Mouse (Mus musculus) spleen, postnatal 4 days (tissue): ENCODE data around the gene Hist3h2ba.

Source experiments
- DNase-seq, 2 experiments: peaks; one replicate each; pipeline ENCODE4 v3.0.0; 2022; ENCODE audit warnings: low spot score in 2 of 2

Hist3h2ba gene

GRCm38 (mm10) chr11:58963543-58963942, 14.8 kb downstream of the Hist3h2ba start:
- DNase-seq = peak; percentile 61 to 77

DNA sequence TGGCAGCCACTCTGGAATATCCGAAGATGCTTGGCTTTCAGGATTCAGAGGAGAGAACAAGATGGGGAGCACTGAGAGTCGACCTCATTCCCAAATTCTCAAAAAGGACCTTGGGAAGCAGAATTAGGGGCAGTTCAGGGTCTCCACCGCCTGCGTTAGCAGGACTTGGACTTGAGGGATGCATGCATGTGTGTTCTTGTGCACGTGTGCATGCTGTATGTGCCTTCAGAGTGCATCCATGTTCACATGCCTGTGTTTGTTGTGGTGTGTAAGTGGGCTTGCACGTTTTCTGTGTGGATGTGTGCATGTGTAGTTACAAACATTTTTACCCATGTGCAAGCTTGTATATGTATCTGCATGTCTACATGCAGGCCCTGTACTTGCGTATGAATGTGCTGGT, 15.5 kb downstream of the Hist3h2ba start:
- DNase-seq = no peak

DNA sequence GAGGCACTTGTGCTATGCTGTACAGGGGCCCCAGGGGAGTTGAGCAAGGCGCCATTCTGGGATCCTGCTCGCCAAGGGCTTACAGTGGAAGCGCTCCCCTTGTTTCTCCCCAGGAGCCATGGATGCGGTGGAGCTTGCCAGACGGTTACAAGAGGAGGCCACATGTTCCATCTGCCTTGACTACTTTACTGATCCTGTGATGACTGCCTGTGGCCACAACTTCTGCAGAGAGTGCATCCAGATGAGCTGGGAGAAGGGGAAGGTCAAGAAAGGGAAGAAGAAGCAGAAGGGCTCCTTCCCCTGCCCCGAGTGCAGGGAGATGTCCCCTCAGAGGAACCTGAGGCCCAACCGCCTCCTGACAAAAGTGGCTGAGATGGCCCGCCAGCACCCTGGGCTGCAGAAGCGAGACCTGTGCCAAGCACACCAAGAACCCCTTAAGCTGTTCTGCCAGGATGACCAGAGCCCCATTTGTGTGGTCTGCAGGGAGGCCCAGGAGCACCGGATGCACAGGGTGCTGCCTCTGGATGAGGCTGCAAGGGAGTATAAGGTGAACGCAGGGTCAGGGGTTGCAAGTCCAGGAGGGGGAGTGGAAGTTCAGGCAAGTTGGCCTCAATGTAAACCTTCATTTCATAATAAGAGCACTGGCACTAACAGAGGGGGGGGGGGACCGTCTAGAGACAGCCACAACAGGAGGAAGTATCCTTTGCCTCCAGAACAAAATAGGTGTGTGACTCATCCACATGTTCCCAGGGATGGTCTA, 16.5 kb downstream of the Hist3h2ba start:
- DNase-seq = no peak

GRCm38 (mm10) chr11:58967346-58967745, 18.6 kb downstream of the Hist3h2ba start:
- peak in 1 of 2 experiments; percentile 59 for DNase-seq

GRCm38 (mm10) chr11:58968551-58968950, 19.8 kb downstream of the Hist3h2ba start:
- DNase-seq = no peak

DNA sequence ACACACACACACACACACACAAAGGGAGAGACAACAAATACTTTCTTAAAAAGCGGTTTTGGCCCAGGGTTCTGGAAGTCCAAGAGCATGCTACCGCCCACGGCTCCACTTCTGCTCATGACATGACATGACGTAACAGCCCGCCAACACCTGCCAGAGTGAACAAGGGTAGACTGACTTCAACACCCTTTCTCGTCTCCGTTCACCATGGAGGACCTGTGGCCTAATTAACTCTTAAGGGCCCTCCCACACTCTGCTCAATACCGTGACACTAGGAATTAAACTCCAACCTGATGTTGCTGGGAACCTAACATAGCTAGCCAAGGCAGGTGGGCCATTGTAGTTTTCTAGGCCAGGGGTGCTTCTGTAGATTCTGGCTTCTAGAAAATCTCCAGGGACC, 20.3 kb downstream of the Hist3h2ba start:
- no peak for DNase-seq

- DNase-seq = no peak
These were observed 20.9 kb downstream of the Hist3h2ba start for GRCm38 (mm10) chr11:58969659-58970058.

DNA sequence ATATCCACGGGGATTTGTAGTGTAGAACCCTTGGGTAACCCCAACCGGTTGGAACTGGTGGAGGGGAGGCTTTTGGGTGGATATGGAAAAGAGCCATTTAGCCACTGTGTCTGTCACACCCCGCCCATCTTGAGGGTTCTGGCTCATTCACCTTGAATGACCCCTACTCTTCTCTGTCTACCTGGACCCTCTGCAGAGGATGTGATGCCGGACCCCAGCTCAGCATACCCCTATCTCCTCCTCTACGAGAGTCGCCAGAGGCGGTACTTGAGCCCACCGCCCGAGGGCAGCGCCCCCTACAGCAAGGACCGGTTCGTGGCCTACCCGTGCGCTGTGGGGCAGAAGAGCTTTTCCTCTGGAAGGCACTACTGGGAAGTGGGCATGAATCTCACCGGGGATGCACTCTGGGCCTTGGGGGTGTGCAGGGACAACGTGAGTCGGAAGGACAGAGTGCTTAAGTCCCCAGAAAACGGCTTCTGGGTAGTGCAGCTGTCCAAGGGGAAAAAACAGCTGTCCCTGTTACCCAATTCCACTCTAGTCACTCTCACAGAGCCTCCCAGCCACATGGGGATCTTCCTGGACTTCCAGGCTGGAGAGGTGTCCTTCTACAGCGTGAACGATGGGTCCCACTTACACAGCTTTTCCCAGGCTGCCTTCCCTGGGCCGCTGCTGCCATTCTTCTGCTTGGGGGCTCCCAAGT, 22.3 kb downstream of the Hist3h2ba start:
- DNase-seq = no peak

- DNase-seq = no peak
These were observed 23.1 kb downstream of the Hist3h2ba start for GRCm38 (mm10) chr11:58971796-58972195.

GRCm38 (mm10) chr11:58974414-58974813, 25.7 kb downstream of the Hist3h2ba start:
- no peak for DNase-seq

DNA sequence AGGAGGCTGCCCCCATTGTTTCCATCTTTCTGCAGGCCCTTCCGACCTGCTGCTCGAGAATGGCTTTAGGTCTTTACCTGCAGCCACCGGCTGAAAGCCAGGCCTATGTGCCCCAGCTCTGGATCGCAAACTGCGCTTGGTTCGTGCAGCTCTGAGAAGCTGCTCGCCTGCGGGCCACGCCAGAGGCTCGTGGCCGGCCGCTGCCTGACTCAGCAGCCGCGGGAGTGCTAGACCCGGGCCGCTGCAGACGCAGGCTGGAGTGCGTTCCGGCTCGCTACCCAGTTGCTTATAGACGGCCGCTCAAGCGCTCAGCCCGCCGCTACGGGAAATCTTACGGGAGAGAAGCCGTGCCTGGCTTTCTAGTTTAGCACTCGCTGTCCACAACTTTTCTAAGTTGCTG, 28.4 kb downstream of the Hist3h2ba start:
- peak; percentile 60 to 82 for DNase-seq

DNA sequence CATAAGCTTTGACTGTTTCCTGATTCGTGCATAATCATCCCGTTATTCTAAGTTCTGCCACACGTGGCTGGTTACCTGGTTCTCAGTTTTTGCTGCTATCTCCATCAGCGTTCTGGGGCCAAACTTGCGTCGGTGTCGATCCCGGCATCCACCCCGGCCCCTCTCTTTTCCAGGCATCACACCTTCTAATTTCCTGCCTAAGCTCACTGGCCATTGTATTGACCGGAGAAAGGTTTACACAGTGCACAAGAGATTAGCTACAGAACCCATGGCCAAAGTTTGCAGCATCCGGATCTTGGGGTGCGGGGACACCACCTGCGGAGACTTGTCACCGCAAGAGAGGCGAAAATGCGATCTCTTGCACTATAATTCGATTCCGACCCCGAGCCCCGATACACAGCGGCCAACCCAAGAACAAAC, 28.9 kb downstream of the Hist3h2ba start:
- peak in 1 of 2 experiments; percentile 22 for DNase-seq

DNA sequence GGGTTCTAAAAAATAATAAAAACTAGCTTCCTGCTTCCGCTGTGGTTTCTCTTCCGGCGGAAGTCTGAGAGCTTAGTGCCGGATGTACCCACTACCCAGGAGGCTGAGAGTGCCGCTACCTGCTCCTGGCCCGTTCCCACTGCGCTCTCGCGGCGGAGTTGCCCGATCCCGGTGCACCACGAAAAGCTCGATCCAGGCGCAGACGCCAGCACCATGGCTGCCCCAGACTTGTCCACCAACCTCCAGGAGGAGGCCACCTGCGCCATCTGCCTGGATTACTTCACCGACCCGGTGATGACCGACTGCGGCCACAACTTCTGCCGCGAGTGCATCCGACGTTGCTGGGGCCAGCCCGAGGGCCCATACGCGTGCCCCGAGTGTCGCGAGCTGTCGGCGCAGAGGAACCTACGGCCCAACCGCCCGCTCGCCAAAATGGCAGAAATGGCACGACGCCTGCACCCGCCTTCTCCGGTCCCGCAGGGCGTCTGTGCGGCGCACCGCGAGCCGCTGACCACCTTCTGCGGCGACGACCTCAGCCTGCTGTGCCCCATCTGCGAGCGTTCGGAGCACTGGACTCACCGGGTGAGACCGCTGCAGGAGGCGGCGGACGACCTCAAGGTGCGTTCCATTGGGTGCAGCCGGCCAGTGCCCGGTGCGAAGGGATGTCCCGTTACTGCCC, 29.4 kb downstream of the Hist3h2ba start, which contains the start of gene Trim11:
TSS of gene Trim11 (plus strand) at position 67 of the 679 bp plus-strand sequence.
- peak; percentile 57 to 84 for DNase-seq

DNA sequence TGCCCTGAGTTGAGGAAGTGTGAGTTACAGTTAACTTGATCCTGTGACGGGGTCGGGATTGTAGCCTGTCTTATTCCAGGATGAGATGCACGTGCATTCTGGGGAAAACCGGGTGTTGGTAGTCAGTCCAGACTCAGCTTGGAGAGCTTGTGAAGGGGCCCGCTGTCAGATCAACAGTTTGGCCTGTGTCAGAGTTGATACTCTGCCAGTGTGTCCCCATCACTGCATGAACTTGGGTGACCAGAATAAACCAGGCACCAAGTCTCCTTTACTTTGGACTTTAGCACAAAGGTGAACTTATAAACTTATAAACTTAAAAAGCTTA, 29.9 kb downstream of the Hist3h2ba start:
- no peak for DNase-seq

- no peak for DNase-seq
These were observed 30.5 kb downstream of the Hist3h2ba start for GRCm38 (mm10) chr11:58979183-58979582.

DNA sequence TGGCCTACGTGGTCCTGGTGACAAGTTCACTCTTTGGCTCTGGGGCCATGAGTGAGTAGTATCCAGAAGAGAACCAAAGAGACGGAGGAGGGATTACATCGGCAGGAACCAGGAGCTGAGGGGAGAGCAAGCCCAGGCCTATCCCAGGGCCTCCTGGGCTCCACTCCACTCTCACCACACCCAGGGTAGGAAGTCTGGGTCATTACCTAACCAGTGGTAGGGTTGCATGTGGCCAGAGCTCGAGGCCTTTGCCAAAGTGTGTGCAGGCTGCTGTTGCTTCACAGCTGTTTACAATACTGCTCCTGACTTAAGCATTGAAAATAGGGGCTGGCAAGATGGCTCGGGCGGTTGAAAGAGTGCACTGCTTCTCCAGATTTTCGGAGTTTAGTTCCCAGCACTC, 30.9 kb downstream of the Hist3h2ba start:
- no peak for DNase-seq

DNA sequence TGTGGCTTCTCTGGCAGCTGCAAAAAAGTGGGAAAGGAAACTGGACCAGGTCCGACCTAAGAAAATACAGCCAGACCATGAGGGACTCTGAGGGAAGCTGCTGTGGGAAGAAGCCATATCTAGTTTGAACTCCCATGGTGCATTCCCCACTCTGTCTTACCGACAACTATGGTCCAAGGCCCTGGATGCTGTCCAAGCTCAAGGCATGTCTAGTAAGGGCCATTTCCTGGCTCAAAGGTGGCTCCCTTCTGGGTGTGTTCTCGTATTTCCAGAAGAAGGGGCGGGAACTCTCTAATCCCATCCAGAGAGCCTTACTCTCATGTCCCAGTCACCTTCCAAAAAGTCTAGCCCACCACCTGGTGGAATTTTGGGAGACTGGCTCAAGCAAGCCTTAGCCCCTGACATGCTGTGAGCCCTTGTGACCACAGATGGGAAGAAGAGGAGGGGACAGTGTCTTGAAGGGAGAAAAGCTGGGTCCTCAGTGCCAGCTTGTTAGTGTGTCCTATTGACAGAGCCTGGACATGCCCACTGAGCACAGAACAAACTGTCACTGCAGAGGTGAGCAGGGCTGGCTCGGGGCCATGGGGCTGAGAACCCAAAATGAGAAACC, 31.8 kb downstream of the Hist3h2ba start:
- no peak for DNase-seq

GRCm38 (mm10) chr11:58981541-58982447, 33.1 kb downstream of the Hist3h2ba start:
- DNase-seq = peak; percentile 78 to 90

- DNase-seq = peak in 1 of 2 experiments; percentile 57
These were observed 33.9 kb downstream of the Hist3h2ba start for GRCm38 (mm10) chr11:58982471-58983097.

GRCm38 (mm10) chr11:58983691-58984341, 35.1 kb downstream of the Hist3h2ba start:
- no peak for DNase-seq
